Mouse (Mus musculus) adrenal gland, adult 2 months (tissue): ENCODE results near the gene Meox2. TPM values are rescaled to one million over a fixed set of nuclear protein-coding genes. Genes with fewer than 3 reads are reported as not detected.

Experiments used
- polyA plus RNA-seq: library from polyadenylated mRNA; depleted of rRNA; stranded (reverse); fragments of >200 nt; gene quantifications from 2 replicates; pipeline ENCODE4 v1.2.3, GENCODE M21; 2012; rRNA removed
- total RNA-seq, 2 experiments: library from RNA; stranded (reverse); gene quantifications; 2 replicates each; pipeline ENCODE4 v1.2.3; 2021

Meox2 gene
- total and polyA plus RNA-seq, 3 experiments, result 0.49 to 2.7 (median 2.6) TPM

Other genes starting within 250 kb of the Meox2 start
- 10 to 100 TPM in 1 of 2 experiments, 1 to 10 TPM in 1; 8.8 to 11.0 TPM for gene Agmo, start 133.1 kb downstream of the Meox2 start, total RNA-seq
- 1.6 and 2.0 TPM in 2 replicates for gene Agmo, start 133.1 kb downstream of the Meox2 start, polyA plus RNA-seq